Mouse (Mus musculus) kidney, adult 2 months (tissue): Measurements from ENCODE around the gene Zfp811. TPM values are rescaled to one million over a fixed set of nuclear protein-coding genes. Genes with fewer than 3 reads are reported as not detected.

Source experiments
- DNase-seq: peaks from one replicate; pipeline ENCODE4 v3.0.0; 2021
- H3K27ac ChIP-seq: fragments of 200-500 bp; 2 replicates; pipeline ENCODE4 v1.5.1; 2012; ENCODE audit warnings: low read depth, low read length, control low read depth, inconsistent platforms; ENCODE audit not compliant: insufficient read depth
- H3K27me3 ChIP-seq: fragments of 200-500 bp; replicated peaks from 2 replicates; pipeline ENCODE4 v1.6.1; 2012; ENCODE audit warnings: mild to moderate bottlenecking, moderate library complexity, low read length, inconsistent platforms; ENCODE audit not compliant: control insufficient read depth, insufficient read depth
- H3K36me3 ChIP-seq: fragments of 200-500 bp; 2 replicates; pipeline ENCODE4 v1.6.1; 2012; ENCODE audit warnings: mild to moderate bottlenecking, moderate library complexity, low read length, inconsistent platforms; ENCODE audit not compliant: control insufficient read depth, insufficient read depth
- H3K4me1 ChIP-seq: fragments of 200-500 bp; 2 replicates; pipeline ENCODE4 v1.6.1; 2011; ENCODE audit warnings: low read length; ENCODE audit not compliant: control insufficient read depth, insufficient read depth
- H3K4me3 ChIP-seq: fragments of 200-500 bp; 2 replicates; pipeline ENCODE4 v1.5.1; 2011; ENCODE audit warnings: mild to moderate bottlenecking, low read depth, low read length, control low read depth; ENCODE audit not compliant: insufficient read depth
- CTCF ChIP-seq: fragments of 200-500 bp; conservative IDR thresholded peaks from 2 replicates; pipeline ENCODE4 v1.5.1; 2011; ENCODE audit warnings: low read depth, mild to moderate bottlenecking, control low read depth, low read length, moderate library complexity, mixed read lengths; ENCODE audit not compliant: insufficient read depth, insufficient read length
- POLR2A ChIP-seq: fragments of 200-500 bp; IDR thresholded peaks from one replicate; pipeline ENCODE4 v1.6.1; 2011; ENCODE audit warnings: low read depth, low read length, control low read depth
- WGBS: fragments of 180-500 bp; shearing (Covaris S2); methylation state at CpG from one replicate; pipeline ENCODE4 v1.1.7; 2018; 5-methylcytosine and 5-hydroxymethylcytosine counted together
- polyA plus RNA-seq: library from polyadenylated mRNA; depleted of rRNA; stranded (reverse); fragments of >200 nt; gene quantifications from 2 replicates; pipeline ENCODE4 v1.2.3, GENCODE M21; 2012

Zfp811 gene
- polyA plus RNA-seq, 1 experiment, result 0.14 TPM

- 93% methylated on average over 1 of the region's 1 CpGs for WGBS
- no peak for DNase-seq
- no peak for TF ChIP-seq POLR2A
- peaks cover 13% of the 10 kb centered on the region for H3K36me3 ChIP-seq
- no peaks in the 10 kb centered on the region; the same call in 1 of the 2 replicates for H3K4me1 ChIP-seq
- H3K27ac ChIP-seq, result no peak overlapping the region
- no peaks in the 10 kb centered on the region for H3K27me3 ChIP-seq
- no peak overlapping the region for H3K4me3 ChIP-seq
These were observed 6.5 kb upstream of the Zfp811 start for GRCm38 (mm10) chr17:32816074-32816784.

DNA sequence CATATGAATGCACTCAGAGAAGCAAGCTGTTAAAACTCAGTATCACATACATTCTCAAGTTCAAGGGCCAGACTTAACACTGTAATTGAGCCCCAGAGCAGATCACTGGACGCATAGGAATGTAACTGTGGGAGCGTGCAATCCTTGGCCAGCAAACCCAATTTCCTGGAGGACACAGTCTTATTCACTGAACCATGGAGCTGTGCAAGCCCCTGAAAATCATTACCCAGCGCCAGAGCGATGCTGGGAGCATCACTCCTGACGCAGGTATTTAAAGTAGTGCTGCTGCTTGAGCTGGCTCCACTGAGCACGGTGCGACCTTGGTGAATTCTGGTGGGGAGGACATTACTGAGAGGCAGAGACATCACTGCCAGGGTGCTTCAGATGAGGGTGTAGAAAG is 4.4 kb upstream of the Zfp811 start:
- no peak for TF ChIP-seq CTCF
- TF ChIP-seq POLR2A, result no peak
- H3K27ac ChIP-seq, result no peak overlapping the region
- 30% methylated on average over 7 of the region's 7 CpGs for WGBS

DNA sequence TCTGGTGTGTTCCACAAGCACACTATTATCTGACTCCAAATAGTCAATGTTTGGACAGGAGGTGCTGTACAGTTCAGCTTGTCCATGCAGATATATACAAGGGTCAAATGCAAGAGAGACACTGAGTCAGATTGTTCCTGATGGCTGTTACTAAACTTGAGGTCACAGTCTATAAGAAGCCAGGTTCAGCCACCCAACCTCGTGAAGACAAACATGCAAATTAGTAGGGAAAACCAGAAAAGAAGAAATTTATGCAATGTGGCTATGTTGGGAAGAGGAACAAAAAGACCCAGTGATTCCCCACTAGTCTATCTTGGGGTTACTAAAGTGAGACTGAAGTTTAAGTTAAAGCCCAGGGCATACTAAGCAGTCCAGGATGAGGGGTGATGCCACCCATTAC is 917 bp upstream of the Zfp811 start:
- Histone ChIP-seq H3K36me3 (no peaks in the 10 kb centered on the region), H3K27me3 (no peaks in the 10 kb centered on the region), H3K4me1 (no peaks in the 10 kb centered on the region; the same call in 1 of the 2 replicates), H3K4me3 (no peak overlapping the region), H3K27ac (no peak overlapping the region)
- DNase-seq, result no peak
- TF ChIP-seq POLR2A (no peak), CTCF (no peak)
- 49% methylated on average over 1 of the region's 1 CpGs for WGBS

More for the DNA sequence above, 4.4 kb upstream of the Zfp811 start:
- Histone ChIP-seq H3K36me3 (peaks cover 1% of the 10 kb centered on the region), H3K4me1 (no peaks in the 10 kb centered on the region; the same call in 1 of the 2 replicates), H3K4me3 (no peak overlapping the region), H3K27me3 (no peaks in the 10 kb centered on the region)
- peak; percentile 74 for DNase-seq

- Histone ChIP-seq H3K27me3 (no peaks in the 10 kb centered on the region), H3K36me3 (no peaks in the 10 kb centered on the region), H3K4me1 (no peaks in the 10 kb centered on the region), H3K4me3 (no peak overlapping the region), H3K27ac (no peak overlapping the region)
- no peak for DNase-seq
- 17% methylated on average over 8 of the region's 8 CpGs for WGBS
- no peak for TF ChIP-seq CTCF
- no peak for TF ChIP-seq POLR2A
These were observed 810 bp downstream of the Zfp811 start for GRCm38 (mm10) chr17:32808921-32809320.

DNA sequence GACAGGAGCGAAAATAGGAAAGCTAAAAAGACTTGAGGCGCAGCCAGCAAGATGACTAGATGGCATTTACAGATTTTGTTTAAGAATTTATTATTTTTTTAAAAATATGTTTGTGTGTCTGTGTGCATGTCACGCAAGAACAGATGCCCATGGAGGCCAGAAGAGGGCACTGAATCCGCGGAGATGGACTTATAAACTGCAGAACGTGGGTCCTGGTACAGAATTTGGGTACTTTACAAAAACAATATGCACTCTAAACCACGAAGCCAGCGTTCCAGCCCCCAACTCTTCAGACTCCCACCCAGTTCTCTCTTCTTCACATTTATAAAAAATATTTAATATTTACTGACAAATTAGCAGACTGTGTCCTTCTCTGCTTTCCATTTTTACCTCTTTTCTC is 20.5 kb downstream of the Zfp811 start:
- 84% methylated on average over 8 of the region's 8 CpGs for WGBS
- Histone ChIP-seq H3K27ac (no peak overlapping the region), H3K27me3 (no peaks in the 10 kb centered on the region), H3K4me1 (peaks cover 9% of the 10 kb centered on the region), H3K36me3 (no peaks in the 10 kb centered on the region; the same call in 1 of the 2 replicates), H3K4me3 (no peak overlapping the region)
- no peak for TF ChIP-seq CTCF
- no peak for TF ChIP-seq POLR2A
- DNase-seq, result no peak

GRCm38 (mm10) chr17:32788576-32788975 is 21.2 kb downstream of the Zfp811 start:
- TF ChIP-seq CTCF (no peak), POLR2A (no peak)
- peak overlapping the region; percentile 97; the same call in 1 of the 2 replicates for H3K4me3 ChIP-seq
- DNase-seq, result no peak
- peaks cover 9% of the 10 kb centered on the region for H3K4me1 ChIP-seq
- H3K27ac ChIP-seq, result no peak overlapping the region
- no peaks in the 10 kb centered on the region for H3K27me3 ChIP-seq
- WGBS, result 7% methylated on average over 9 of the region's 9 CpGs
- H3K36me3 ChIP-seq, result no peaks in the 10 kb centered on the region; the same call in 1 of the 2 replicates

GRCm38 (mm10) chr17:32788094-32788559 is 21.6 kb downstream of the Zfp811 start, which contains the start of gene Zfp871:
Zfp871 (minus strand) TSS chr17:32788287.
- DNase-seq, result peak; percentile 97
- Histone ChIP-seq H3K4me1 (peaks cover 9% of the 10 kb centered on the region), H3K4me3 (peak within 1 kb of the TSS; percentile 97), H3K27ac (peak within 1 kb of the TSS; percentile 97), H3K27me3 (no peaks in the 10 kb centered on the region), H3K36me3 (no peaks in the 10 kb centered on the region; the same call in 1 of the 2 replicates)
- WGBS, result under 1% methylated on average over 22 of the region's 22 CpGs
- peak; percentile 38 for TF ChIP-seq POLR2A
- TF ChIP-seq CTCF, result no peak
